Mouse (Mus musculus) layer of hippocampus, adult 8-10 months (tissue): ENCODE data around the gene Lpgat1. TPM values are rescaled to one million over a fixed set of nuclear protein-coding genes. Genes with fewer than 3 reads are reported as not detected.

ENCODE experiments used
- DNase-seq, 2 experiments: peaks; one replicate each; pipeline ENCODE4 v3.0.0; 2022; ENCODE audit warnings: low spot score in 2 of 2
- total RNA-seq, 4 experiments: library from RNA; stranded (reverse); gene quantifications; 2 replicates each; pipeline ENCODE4 v1.2.4; 2022

Gene Lpgat1
- total RNA-seq, 4 experiments from 2014 or later: 123 to 147 (median 134) TPM

- no peak for DNase-seq
These were observed 16.2 kb downstream of the Lpgat1 start for GRCm38 (mm10) chr1:191733822-191734221.

- DNase-seq: no peak
These were observed 18.8 kb downstream of the Lpgat1 start for GRCm38 (mm10) chr1:191736425-191736824.

GRCm38 (mm10) chr1:191737871-191738270 is 20.2 kb downstream of the Lpgat1 start:
- DNase-seq: no peak

GRCm38 (mm10) chr1:191738726-191739125 is 21.1 kb downstream of the Lpgat1 start:
- DNase-seq: no peak

- no peak for DNase-seq
These were observed 23.1 kb downstream of the Lpgat1 start for GRCm38 (mm10) chr1:191740587-191741361.

GRCm38 (mm10) chr1:191741635-191742034 is 24.0 kb downstream of the Lpgat1 start:
- no peak for DNase-seq

- no peak for DNase-seq
These were observed 30.8 kb downstream of the Lpgat1 start for GRCm38 (mm10) chr1:191748431-191748830.

GRCm38 (mm10) chr1:191756520-191757199 is 39.0 kb downstream of the Lpgat1 start:
- no peak for DNase-seq

GRCm38 (mm10) chr1:191774106-191774505 is 56.5 kb downstream of the Lpgat1 start:
- DNase-seq: no peak

GRCm38 (mm10) chr1:191775116-191775515 is 57.5 kb downstream of the Lpgat1 start:
- no peak for DNase-seq

- no peak for DNase-seq
These were observed 59.9 kb downstream of the Lpgat1 start for GRCm38 (mm10) chr1:191777521-191777920.

- no peak for DNase-seq
These were observed 62.8 kb downstream of the Lpgat1 start for GRCm38 (mm10) chr1:191780470-191780869.

- DNase-seq: peak; percentile 28 to 52
These were observed 67.5 kb downstream of the Lpgat1 start for GRCm38 (mm10) chr1:191785108-191785507.

GRCm38 (mm10) chr1:191786255-191786654 is 68.6 kb downstream of the Lpgat1 start:
- no peak for DNase-seq

GRCm38 (mm10) chr1:191787379-191787778 is 69.7 kb downstream of the Lpgat1 start:
- DNase-seq: peak in 1 of 2 experiments; percentile 60

GRCm38 (mm10) chr1:191792991-191793390 is 75.4 kb downstream of the Lpgat1 start:
- no peak for DNase-seq

- no peak for DNase-seq
These were observed 76.4 kb downstream of the Lpgat1 start for GRCm38 (mm10) chr1:191793888-191794532.

- DNase-seq: no peak
These were observed 78.7 kb downstream of the Lpgat1 start for GRCm38 (mm10) chr1:191796238-191796896.

GRCm38 (mm10) chr1:191802093-191802819 is 84.6 kb downstream of the Lpgat1 start:
- no peak for DNase-seq

- no peak for DNase-seq
These were observed 85.4 kb downstream of the Lpgat1 start for GRCm38 (mm10) chr1:191802820-191803655.
